Mouse (Mus musculus): Measurements from ENCODE around the gene Ddost. TPM values are rescaled to one million over a fixed set of nuclear protein-coding genes. Genes with fewer than 3 reads are reported as not detected.

Ddost gene
- total RNA-seq, 2 experiments from 2014 or later: 108 to 115 TPM

GRCm38 (mm10) chr4:138335036-138335435 lies 30.5 kb downstream of the Ddost start:
- intact Hi-C loops (cut with DNase I): no loop called here
- no peak for DNase-seq

DNA sequence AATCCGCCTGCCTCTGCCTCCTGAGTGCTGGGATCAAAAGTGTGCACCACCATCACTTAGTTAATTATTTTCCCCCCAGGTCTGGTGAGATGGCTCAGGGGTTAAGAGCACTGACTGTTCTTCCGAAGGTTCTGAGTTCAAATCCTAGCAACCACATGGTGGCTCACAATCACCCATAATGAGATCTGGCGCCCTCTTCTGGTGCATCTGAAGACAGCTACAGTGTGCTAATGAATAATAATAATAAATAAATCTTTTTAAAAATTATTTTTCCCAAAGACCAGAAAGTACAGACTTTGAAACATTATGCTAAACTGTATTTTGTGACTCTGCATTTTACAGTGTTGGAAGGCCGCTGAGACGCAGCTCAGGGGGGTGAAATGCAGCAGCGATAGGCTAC lies 31.1 kb downstream of the Ddost start:
- no peak for DNase-seq
- intact Hi-C loops (cut with DNase I): no loop called here

GRCm38 (mm10) chr4:138336876-138337275 lies 32.3 kb downstream of the Ddost start:
- DNase-seq: no peak
- intact Hi-C loops (cut with DNase I): no loop called here

- no peak for DNase-seq
- intact Hi-C loops (cut with DNase I): no loop called here
Measured at GRCm38 (mm10) chr4:138337341-138337740, 32.8 kb downstream of the Ddost start.

DNA sequence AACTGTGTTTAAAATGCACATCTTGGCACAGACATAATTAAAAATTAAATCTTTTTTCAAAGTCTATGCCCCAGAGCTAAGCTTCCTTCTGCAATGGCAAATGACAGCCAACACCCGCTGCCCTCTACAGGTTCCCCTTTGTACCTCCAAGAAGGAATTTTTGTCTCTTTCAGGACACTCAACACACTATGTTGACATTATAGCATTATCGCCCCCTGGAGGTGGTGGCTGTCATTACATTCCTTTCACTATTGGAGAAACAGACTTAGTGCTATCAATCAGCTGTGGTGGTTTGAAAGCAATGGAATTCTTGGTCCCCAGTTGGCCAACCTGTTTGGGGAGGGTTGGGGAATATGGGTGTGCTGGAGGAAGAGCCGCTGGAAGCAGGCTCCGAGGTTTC lies 35.4 kb downstream of the Ddost start:
- intact Hi-C loops (cut with DNase I): no loop called here
- DNase-seq: peak; percentile 61

DNA sequence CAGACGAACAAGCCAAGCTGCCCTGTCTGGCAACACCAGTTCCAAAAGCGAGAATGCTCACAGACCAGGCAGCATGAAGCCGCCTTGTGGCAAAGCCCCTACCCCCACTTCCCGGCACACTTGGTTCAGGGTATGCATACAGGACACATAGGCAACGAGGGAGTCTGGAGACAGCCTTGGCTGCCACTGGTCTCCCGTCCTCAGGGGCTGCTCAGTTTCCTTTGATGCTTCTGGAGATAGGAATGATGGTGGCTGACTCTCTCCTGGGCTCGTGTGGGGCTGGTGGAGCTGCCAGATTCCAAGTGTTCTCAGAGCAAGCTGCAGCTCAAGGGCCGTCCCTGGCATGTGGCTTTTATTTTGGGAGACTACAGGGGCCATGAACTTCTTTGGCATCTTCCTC lies 36.9 kb downstream of the Ddost start:
- DNase-seq: no peak
- intact Hi-C loops (cut with DNase I): no loop called here

DNA sequence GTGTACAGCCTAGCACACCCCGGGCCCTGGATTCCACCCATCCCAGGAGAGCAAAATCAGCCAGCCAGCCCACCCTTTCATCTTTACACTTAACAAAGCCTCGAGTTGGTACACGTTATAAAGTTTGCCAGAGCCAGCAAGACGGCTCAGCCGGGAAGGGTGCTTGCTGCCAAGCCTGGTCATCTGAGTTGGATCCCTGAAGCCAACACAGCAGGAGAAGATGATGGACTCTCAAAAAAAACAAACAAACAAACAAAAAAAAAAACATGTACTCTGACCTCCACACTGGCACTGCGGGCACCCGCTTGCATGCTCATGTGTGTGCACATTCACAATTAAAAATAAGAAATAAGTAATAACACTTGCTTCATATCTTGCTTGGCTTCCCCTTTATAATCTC lies 37.5 kb downstream of the Ddost start:
- intact Hi-C loops (cut with DNase I): no loop called here
- DNase-seq: no peak

GRCm38 (mm10) chr4:138342778-138343177 lies 38.2 kb downstream of the Ddost start:
- intact Hi-C loops (cut with DNase I): no loop called here
- no peak for DNase-seq

- no peak for DNase-seq
Measured at GRCm38 (mm10) chr4:138343341-138343837, 38.9 kb downstream of the Ddost start.

DNA sequence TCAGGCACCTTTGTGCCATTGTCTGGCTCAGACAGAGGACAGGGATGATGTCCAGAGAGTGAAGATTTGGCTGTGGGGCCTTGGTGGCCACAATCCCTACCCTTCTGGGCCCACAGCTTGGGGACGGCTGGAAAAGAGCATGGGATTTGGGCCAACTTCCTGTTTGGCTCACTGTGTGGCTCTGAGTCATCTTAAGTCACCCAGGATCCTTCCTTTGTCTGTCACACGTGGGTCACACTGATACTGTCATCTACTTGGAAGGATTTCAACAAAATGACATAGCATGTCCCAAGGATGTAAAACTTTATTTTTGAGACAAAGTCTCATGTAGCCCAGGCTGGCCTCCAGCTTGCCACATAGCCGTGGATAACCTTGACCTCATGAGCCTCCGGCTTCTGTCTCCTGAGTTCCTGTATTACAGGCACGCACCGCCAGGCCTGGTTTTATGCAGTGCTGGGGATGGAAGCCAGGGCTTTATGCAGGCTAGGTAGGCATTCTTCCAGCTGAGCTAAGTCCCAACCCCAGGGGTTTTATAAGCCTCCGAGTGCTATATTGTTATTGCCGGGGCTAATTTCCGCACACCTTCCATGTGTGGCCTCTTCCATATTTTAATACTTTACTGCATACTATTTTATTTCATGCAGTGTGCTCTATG lies 40.5 kb downstream of the Ddost start:
- no peak for DNase-seq
- intact Hi-C loops (cut with DNase I): no loop called here

More at GRCm38 (mm10) chr4:138343341-138343837, 38.9 kb downstream of the Ddost start:
- intact Hi-C loops (cut with DNase I): no loop called here

DNA sequence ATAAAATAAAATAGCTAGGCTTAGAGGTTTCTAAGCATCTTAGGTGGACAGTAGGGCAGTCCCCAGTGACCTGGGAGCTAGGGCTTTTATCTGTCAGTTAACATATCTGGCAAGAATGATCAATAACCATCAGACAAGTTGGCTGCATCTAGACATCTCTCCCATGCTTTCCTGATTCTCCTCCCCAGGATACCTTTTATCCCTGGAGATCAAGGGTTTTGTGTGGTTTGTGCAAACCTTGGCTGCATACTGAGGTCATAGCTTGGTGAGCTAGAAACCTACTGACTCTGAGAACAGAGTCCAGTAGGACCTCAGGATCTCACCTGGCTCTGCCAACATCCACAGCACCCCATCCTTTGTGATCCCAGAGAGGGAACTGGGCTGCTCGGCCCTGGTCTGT lies 42.8 kb downstream of the Ddost start:
- intact Hi-C loops (cut with DNase I): no loop called here
- no peak for DNase-seq

DNA sequence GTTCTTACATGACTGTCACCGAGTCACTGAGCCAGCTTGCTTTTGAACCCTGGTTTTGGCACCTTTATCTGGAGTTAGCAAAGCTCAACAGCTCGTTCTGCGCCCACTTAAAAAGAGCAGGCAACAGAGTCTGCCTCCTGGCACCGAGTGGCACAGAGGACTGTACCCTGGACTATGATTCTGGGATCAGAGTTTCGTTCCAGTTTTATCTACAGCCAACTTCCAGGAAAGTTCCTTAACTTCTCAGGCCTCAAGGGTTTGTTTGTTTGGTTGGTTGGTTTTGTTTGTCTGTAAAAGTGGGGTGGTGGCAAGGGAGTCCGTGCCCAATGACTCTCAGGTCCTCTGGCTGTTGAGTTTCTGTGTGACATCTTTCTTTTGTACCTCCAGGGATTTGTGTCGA lies 44.2 kb downstream of the Ddost start:
- no peak for DNase-seq
- intact Hi-C loops (cut with DNase I): no loop called here

GRCm38 (mm10) chr4:138351821-138352220 lies 47.3 kb downstream of the Ddost start:
- intact Hi-C loops (cut with DNase I): no loop called here
- no peak for DNase-seq

DNA sequence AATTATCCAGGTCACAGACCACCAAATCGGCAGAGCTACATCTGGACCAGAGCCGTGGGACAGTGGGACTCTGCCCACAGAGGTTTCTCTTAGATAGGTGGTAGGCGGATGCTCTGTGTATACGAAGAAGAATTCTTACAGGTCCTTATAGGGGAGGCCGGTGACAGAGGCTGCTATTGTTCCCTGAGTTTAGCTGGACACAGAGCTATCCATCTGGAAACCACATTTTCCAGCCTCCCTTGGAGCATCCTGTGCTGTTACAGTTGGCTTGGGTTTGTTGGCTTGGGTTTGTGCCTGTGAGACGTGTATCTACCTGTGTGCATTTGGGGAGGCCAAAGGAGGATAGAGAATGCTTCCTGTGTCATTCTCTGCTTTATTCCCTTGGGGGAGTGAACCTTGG lies 48.2 kb downstream of the Ddost start:
- no peak for DNase-seq
- intact Hi-C loops (cut with DNase I): no loop called here

GRCm38 (mm10) chr4:138353438-138354171 lies 49.1 kb downstream of the Ddost start:
- intact Hi-C loops (cut with DNase I): no loop called here
- peak; percentile 27 for DNase-seq

DNA sequence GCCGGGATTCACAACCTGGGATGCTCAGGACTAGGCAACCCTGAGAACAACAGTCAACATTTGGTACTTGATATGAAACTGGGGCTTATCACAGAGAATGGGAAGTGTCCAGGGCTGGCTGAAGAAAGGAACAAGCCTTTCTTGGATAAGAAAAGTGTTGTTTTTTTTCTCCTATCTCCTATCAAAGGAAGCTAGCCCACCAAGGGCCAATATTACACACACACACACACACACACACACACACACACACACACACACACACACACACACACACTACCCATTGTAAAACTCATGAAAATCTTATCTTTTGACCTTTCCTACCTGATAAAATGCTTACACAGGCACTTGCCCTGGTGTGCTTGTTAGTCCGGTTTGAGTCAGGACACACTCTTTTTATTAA lies 51.0 kb downstream of the Ddost start:
- no peak for DNase-seq
- intact Hi-C loops (cut with DNase I): no loop called here

- intact Hi-C loops (cut with DNase I): no loop called here
- no peak for DNase-seq
Measured at GRCm38 (mm10) chr4:138356141-138356540, 51.6 kb downstream of the Ddost start.

- no peak for DNase-seq
- intact Hi-C loops (cut with DNase I): no loop called here
Measured at GRCm38 (mm10) chr4:138356551-138356950, 52.0 kb downstream of the Ddost start.

DNA sequence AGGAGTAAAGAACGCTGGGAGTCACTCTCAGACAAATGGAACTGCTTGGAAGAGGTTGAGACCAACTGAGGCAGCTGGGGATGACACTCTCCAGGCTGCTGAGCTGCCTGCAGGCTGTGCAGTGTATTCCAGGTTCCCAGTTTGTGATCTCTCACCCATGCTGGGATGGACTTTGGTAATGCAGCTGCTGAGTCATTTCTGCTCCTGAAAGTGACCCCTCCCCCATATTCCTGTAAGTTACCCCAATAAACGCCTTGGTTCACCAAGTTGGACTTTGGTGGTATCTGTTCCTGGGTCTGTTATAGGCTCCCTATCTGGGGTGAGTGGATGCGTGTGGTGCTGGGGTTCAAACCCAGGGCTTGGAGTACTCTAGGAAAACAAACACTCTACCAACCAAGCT lies 53.6 kb downstream of the Ddost start:
- no peak for DNase-seq
- intact Hi-C loops (cut with DNase I): no loop called here

GRCm38 (mm10) chr4:138361370-138361821 lies 56.9 kb downstream of the Ddost start:
- intact Hi-C loops (cut with DNase I): no loop called here
- peak; percentile 28 for DNase-seq
